Mouse (Mus musculus): ENCODE data around the gene Snx21. TPM values are rescaled to one million over a fixed set of nuclear protein-coding genes. Genes with fewer than 3 reads are reported as not detected.

Snx21 gene
- polyA plus RNA-seq, 1 experiment: 19.5 TPM

GRCm38 (mm10) chr2:164804533-164805331 lies 19.1 kb downstream of the Snx21 start, which contains the start of the genes Acot8 and Zswim3:
Gene Acot8, minus strand, starts transcription at chr2:164804882.
Gene Zswim3, plus strand, starts transcription at chr2:164805098.
- TF ChIP-seq MYOD1 (IDR thresholded peaks at IDR 0.05; ENCODE audit: control insufficient read depth, insufficient read length, low read depth): no peak
- TF ChIP-seq MAX (IDR thresholded peaks at IDR 0.05): no peak
- TF ChIP-seq MYOG (IDR thresholded peaks at IDR 0.05; ENCODE audit: control insufficient read depth, extremely low read depth, insufficient read length): no peak
- no peak for TF ChIP-seq CTCF (IDR thresholded peaks at IDR 0.05; ENCODE audit: control insufficient read depth, insufficient read depth, insufficient read length)
- TF ChIP-seq CEBPB (IDR thresholded peaks at IDR 0.05; ENCODE audit: low read depth): no peak
- no peak for TF ChIP-seq FOSL1 (IDR thresholded peaks at IDR 0.05; ENCODE audit: insufficient read depth, low read length, poor library complexity, severe bottlenecking)
- no peak for TF ChIP-seq USF1 (IDR thresholded peaks at IDR 0.05; ENCODE audit: low read depth)
- Histone ChIP-seq H3K79me2 (ENCODE audit: control insufficient read depth, insufficient read depth) (peaks cover 48% of the 10 kb centered on the region), H3K36me3 (ENCODE audit: control insufficient read depth, insufficient read depth) (peaks cover 19% of the 10 kb centered on the region), H3K27me3 (ENCODE audit: control insufficient read depth, insufficient read depth, insufficient read length) (no peaks in the 10 kb centered on the region), H3ac (ENCODE audit: control insufficient read depth, insufficient read length, low read depth) (peak within 1 kb of the TSS; percentile 81), H3K79me3 (ENCODE audit: low read depth) (peaks cover 22% of the 10 kb centered on the region), H3K4me3 (ENCODE audit: insufficient read depth, poor library complexity, severe bottlenecking) (peak within 1 kb of the TSS; percentile 94)

GRCm38 (mm10) chr2:164805332-164805718 lies 19.7 kb downstream of the Snx21 start:
- Histone ChIP-seq H3K36me3 (ENCODE audit: control insufficient read depth, insufficient read depth) (peaks cover 13% of the 10 kb centered on the region), H3K4me3 (ENCODE audit: insufficient read depth, poor library complexity, severe bottlenecking) (peak overlapping the region; percentile 94), H3ac (ENCODE audit: control insufficient read depth, insufficient read length, low read depth) (peak overlapping the region; percentile 81), H3K79me3 (ENCODE audit: low read depth) (peaks cover 22% of the 10 kb centered on the region), H3K27me3 (ENCODE audit: control insufficient read depth, insufficient read depth, insufficient read length) (no peaks in the 10 kb centered on the region), H3K79me2 (ENCODE audit: control insufficient read depth, insufficient read depth) (peaks cover 48% of the 10 kb centered on the region)
- peak; percentile 52 for TF ChIP-seq MAX (IDR thresholded peaks at IDR 0.05)
- no peak for TF ChIP-seq FOSL1 (IDR thresholded peaks at IDR 0.05; ENCODE audit: insufficient read depth, low read length, poor library complexity, severe bottlenecking)

GRCm38 (mm10) chr2:164806614-164807013 lies 21.0 kb downstream of the Snx21 start:
- H3K79me2 ChIP-seq (ENCODE audit: control insufficient read depth, insufficient read depth): peaks cover 43% of the 10 kb centered on the region
- H3K27me3 ChIP-seq (ENCODE audit: control insufficient read depth, insufficient read depth, insufficient read length): no peaks in the 10 kb centered on the region
- peaks cover 22% of the 10 kb centered on the region for H3K79me3 ChIP-seq (ENCODE audit: low read depth)
- H3K36me3 ChIP-seq (ENCODE audit: control insufficient read depth, insufficient read depth): peaks cover 1% of the 10 kb centered on the region
- H3K4me3 ChIP-seq (ENCODE audit: insufficient read depth, poor library complexity, severe bottlenecking): no peak overlapping the region
- TF ChIP-seq USF1 (IDR thresholded peaks at IDR 0.05; ENCODE audit: low read depth) (no peak), MAX (IDR thresholded peaks at IDR 0.05) (no peak), CEBPB (IDR thresholded peaks at IDR 0.05; ENCODE audit: low read depth) (no peak), CTCF (IDR thresholded peaks at IDR 0.05; ENCODE audit: control insufficient read depth, insufficient read depth, insufficient read length) (no peak), MYOG (IDR thresholded peaks at IDR 0.05; ENCODE audit: control insufficient read depth, extremely low read depth, insufficient read length) (no peak), FOSL1 (IDR thresholded peaks at IDR 0.05; ENCODE audit: insufficient read depth, low read length, poor library complexity, severe bottlenecking) (no peak), MYOD1 (IDR thresholded peaks at IDR 0.05; ENCODE audit: control insufficient read depth, insufficient read length, low read depth) (no peak)
- H3ac ChIP-seq (ENCODE audit: control insufficient read depth, insufficient read length, low read depth): no peak overlapping the region

- Histone ChIP-seq H3K27me3 (ENCODE audit: control insufficient read depth, insufficient read depth, insufficient read length) (no peaks in the 10 kb centered on the region), H3K79me2 (ENCODE audit: control insufficient read depth, insufficient read depth) (no peaks in the 10 kb centered on the region), H3K79me3 (ENCODE audit: low read depth) (no peaks in the 10 kb centered on the region), H3K4me3 (ENCODE audit: insufficient read depth, poor library complexity, severe bottlenecking) (no peak overlapping the region), H3K36me3 (ENCODE audit: control insufficient read depth, insufficient read depth) (no peaks in the 10 kb centered on the region), H3ac (ENCODE audit: control insufficient read depth, insufficient read length, low read depth) (no peak overlapping the region)
- TF ChIP-seq FOSL1 (IDR thresholded peaks at IDR 0.05; ENCODE audit: insufficient read depth, low read length, poor library complexity, severe bottlenecking) (no peak), CTCF (IDR thresholded peaks at IDR 0.05; ENCODE audit: control insufficient read depth, insufficient read depth, insufficient read length) (no peak), USF1 (IDR thresholded peaks at IDR 0.05; ENCODE audit: low read depth) (no peak), MYOG (IDR thresholded peaks at IDR 0.05; ENCODE audit: control insufficient read depth, extremely low read depth, insufficient read length) (no peak), MAX (IDR thresholded peaks at IDR 0.05) (no peak), MYOD1 (IDR thresholded peaks at IDR 0.05; ENCODE audit: control insufficient read depth, insufficient read length, low read depth) (no peak), CEBPB (IDR thresholded peaks at IDR 0.05; ENCODE audit: low read depth) (no peak)
Observed at GRCm38 (mm10) chr2:164813557-164813956, 27.9 kb downstream of the Snx21 start.

GRCm38 (mm10) chr2:164815348-164815747 lies 29.7 kb downstream of the Snx21 start:
- H3K79me2 ChIP-seq (ENCODE audit: control insufficient read depth, insufficient read depth): no peaks in the 10 kb centered on the region
- H3K36me3 ChIP-seq (ENCODE audit: control insufficient read depth, insufficient read depth): peaks cover 5% of the 10 kb centered on the region
- no peak overlapping the region for H3K4me3 ChIP-seq (ENCODE audit: insufficient read depth, poor library complexity, severe bottlenecking)
- H3K27me3 ChIP-seq (ENCODE audit: control insufficient read depth, insufficient read depth, insufficient read length): no peaks in the 10 kb centered on the region
- H3ac ChIP-seq (ENCODE audit: control insufficient read depth, insufficient read length, low read depth): no peak overlapping the region
- H3K79me3 ChIP-seq (ENCODE audit: low read depth): no peaks in the 10 kb centered on the region
- no peak for TF ChIP-seq MAX (IDR thresholded peaks at IDR 0.05)
- no peak for TF ChIP-seq USF1 (IDR thresholded peaks at IDR 0.05; ENCODE audit: low read depth)
- no peak for TF ChIP-seq MYOG (IDR thresholded peaks at IDR 0.05; ENCODE audit: control insufficient read depth, extremely low read depth, insufficient read length)
- no peak for TF ChIP-seq CEBPB (IDR thresholded peaks at IDR 0.05; ENCODE audit: low read depth)
- no peak for TF ChIP-seq MYOD1 (IDR thresholded peaks at IDR 0.05; ENCODE audit: control insufficient read depth, insufficient read length, low read depth)
- TF ChIP-seq FOSL1 (IDR thresholded peaks at IDR 0.05; ENCODE audit: insufficient read depth, low read length, poor library complexity, severe bottlenecking): no peak
- TF ChIP-seq CTCF (IDR thresholded peaks at IDR 0.05; ENCODE audit: control insufficient read depth, insufficient read depth, insufficient read length): no peak
